Mouse (Mus musculus): ENCODE measurements around the gene Rgs7.

The Rgs7 gene

GRCm38 (mm10) chr1:175025781-175026309, 466.5 kb downstream of the Rgs7 start:
- 41% methylated on average over 7 of the region's 7 CpGs for WGBS

GRCm38 (mm10) chr1:175024136-175024535, 468.2 kb downstream of the Rgs7 start:
- WGBS = 39% methylated on average over 1 of the region's 1 CpGs

Data from cerebral cortex, adult 2 months (tissue).